Comparison of ENCODE assay signal across 8 mouse cellular contexts in genomic region chr11:102753591-102754324, GRCm38 (mm10). TPM values are rescaled to one million over a fixed set of nuclear protein-coding genes. Genes with fewer than 3 reads are reported as not detected.
DNase-seq lines count a peak whose midpoint lies in the region; ATAC-seq and TF ChIP-seq lines count a peak whose summit lies in the region.

No protein-coding gene starts in this region.

- peak; percentile 29; the same call in 1 of the 2 replicates for ATAC-seq in heart, embryonic 14.5 days (ENCODE audit: insufficient number of reproducible peaks, insufficient read depth, low FRiP score, low read depth)
- peak; percentile 31; the same call in 1 of the 2 replicates for ATAC-seq in embryonic facial prominence, embryonic 12.5 days (ENCODE audit: insufficient number of reproducible peaks, insufficient read depth, low FRiP score, low TSS enrichment)
- 0 out of 2 replicates have a peak, but pooled peaks have one; percentile 20 for ATAC-seq in intestine, embryonic 15.5 days
- ATAC-seq in midbrain, postnatal 0 days (ENCODE audit: low FRiP score), result peak; percentile 56; the same call in 1 of the 2 replicates

- 49% methylated on average over 18 of the region's 18 CpGs for WGBS in heart, embryonic 14.5 days
- WGBS in embryonic facial prominence, embryonic 12.5 days, result 40% methylated on average over 18 of the region's 18 CpGs
- 41% methylated on average over 18 of the region's 18 CpGs for WGBS in intestine, embryonic 15.5 days
- WGBS in midbrain, postnatal 0 days, result 46% methylated on average over 18 of the region's 18 CpGs

- no peak for DNase-seq in heart, adult 9 months (ENCODE audit: low spot score in 2 of 2)
- no peak for DNase-seq in midbrain, postnatal 0 days (ENCODE audit: low spot score)
- DNase-seq in left cerebral cortex, adult 18-20 months (ENCODE audit: low spot score in 2 of 2), result no peak
- DNase-seq in cerebellum, adult 8-10 months, result no peak
- DNase-seq in T-cell, adult 2 months (ENCODE audit: low spot score), result no peak

- 0 out of 2 replicates have a peak, but pooled peaks cover 4% of the 10 kb centered on the region for H3K27me3 ChIP-seq in heart, embryonic 14.5 days (ENCODE audit: control insufficient read depth, insufficient read depth, low read length)
- no peaks in the 10 kb centered on the region for H3K27me3 ChIP-seq in embryonic facial prominence, embryonic 12.5 days
- H3K27me3 ChIP-seq in intestine, embryonic 15.5 days (replicated peaks), result no peaks in the 10 kb centered on the region; the same call in 1 of the 2 replicates
- H3K27me3 ChIP-seq in midbrain, postnatal 0 days (ENCODE audit: insufficient read depth, low read length), result no peaks in the 10 kb centered on the region

- no peak; the same call in 1 of the 2 replicates for TF ChIP-seq CTCF in midbrain, postnatal 0 days (IDR thresholded peaks at IDR 0.05)

- peaks cover 13 to 16% of the 10 kb centered on the region in 2 experiments for H3K4me1 ChIP-seq in heart, embryonic 14.5 days (ENCODE audit: control insufficient read depth in 2 of 2, insufficient read depth in 2 of 2, low read length in 2 of 2)
- H3K4me1 ChIP-seq in embryonic facial prominence, embryonic 12.5 days, result peaks cover 17% of the 10 kb centered on the region
- H3K4me1 ChIP-seq in intestine, embryonic 15.5 days (replicated peaks), result peaks cover 9% of the 10 kb centered on the region
- peaks cover 11% of the 10 kb centered on the region for H3K4me1 ChIP-seq in midbrain, postnatal 0 days (ENCODE audit: insufficient read depth, low read length)

- no peak overlapping the region for H3K27ac ChIP-seq in heart, embryonic 14.5 days (replicated peaks in 1 of 2; ENCODE audit: control insufficient read depth in 1 of 2, insufficient read depth in 1 of 2, low read depth in 2 of 2, low read length in 2 of 2)
- peak overlapping the region; percentile 12; the same call in 1 of the 2 replicates for H3K27ac ChIP-seq in embryonic facial prominence, embryonic 12.5 days
- H3K27ac ChIP-seq in intestine, embryonic 15.5 days, result no peak overlapping the region
- H3K27ac ChIP-seq in midbrain, postnatal 0 days (ENCODE audit: low read depth, low read length), result no peak overlapping the region

- H3K9me3 ChIP-seq in heart, embryonic 14.5 days (ENCODE audit: control insufficient read depth, low read length), result no peaks in the 10 kb centered on the region
- no peaks in the 10 kb centered on the region for H3K9me3 ChIP-seq in embryonic facial prominence, embryonic 12.5 days
- H3K9me3 ChIP-seq in intestine, embryonic 15.5 days, result no peaks in the 10 kb centered on the region
- H3K9me3 ChIP-seq in midbrain, postnatal 0 days (ENCODE audit: low read length), result no peaks in the 10 kb centered on the region

- H3K36me3 ChIP-seq in heart, embryonic 14.5 days (ENCODE audit: control insufficient read depth, insufficient read depth, low read length), result no peaks in the 10 kb centered on the region
- no peaks in the 10 kb centered on the region for H3K36me3 ChIP-seq in embryonic facial prominence, embryonic 12.5 days
- no peaks in the 10 kb centered on the region for H3K36me3 ChIP-seq in intestine, embryonic 15.5 days
- H3K36me3 ChIP-seq in midbrain, postnatal 0 days (ENCODE audit: insufficient read depth, low read length), result no peaks in the 10 kb centered on the region

- H3K4me2 ChIP-seq in heart, embryonic 14.5 days (ENCODE audit: low read length), result peak overlapping the region; percentile 35
- H3K4me2 ChIP-seq in embryonic facial prominence, embryonic 12.5 days (replicated peaks), result peak overlapping the region; percentile 34
- peak overlapping the region; percentile 42 for H3K4me2 ChIP-seq in intestine, embryonic 15.5 days (replicated peaks)
- peak overlapping the region; percentile 36 for H3K4me2 ChIP-seq in midbrain, postnatal 0 days (ENCODE audit: low read depth, low read length, poor library complexity, severe bottlenecking)

- H3K4me3 ChIP-seq in heart, embryonic 14.5 days (ENCODE audit: control insufficient read depth in 1 of 2, insufficient read depth in 1 of 2, low read depth in 1 of 2, low read length in 2 of 2), result no peak overlapping the region
- 0 out of 2 replicates have a peak overlapping the region, but pooled peaks have one; percentile 4 for H3K4me3 ChIP-seq in embryonic facial prominence, embryonic 12.5 days
- no peak overlapping the region for H3K4me3 ChIP-seq in intestine, embryonic 15.5 days (replicated peaks)
- H3K4me3 ChIP-seq in midbrain, postnatal 0 days (ENCODE audit: low read depth, low read length), result no peak overlapping the region

- H3K9ac ChIP-seq in heart, embryonic 14.5 days (ENCODE audit: low read length), result no peak overlapping the region
- no peak overlapping the region for H3K9ac ChIP-seq in embryonic facial prominence, embryonic 12.5 days
- no peak overlapping the region for H3K9ac ChIP-seq in intestine, embryonic 15.5 days
- peak overlapping the region; percentile 14; the same call in 1 of the 2 replicates for H3K9ac ChIP-seq in midbrain, postnatal 0 days (replicated peaks; ENCODE audit: low read length, poor library complexity, severe bottlenecking)

RNA-seq across cellular contexts. Expression of gene Adam11, which starts 7.5 kb away (rescaled TPM):
- 5.9 and 7.3 TPM in 2 replicates for polyA plus RNA-seq in heart, embryonic 14.5 days (2014; fragmentation: Nextera tagmentation; extraction: Ambion mirVana)
- polyA plus RNA-seq in embryonic facial prominence, embryonic 12.5 days (2016; fragmentation: Nextera tagmentation; extraction: Ambion mirVana), result 23.2 and 25.0 TPM in 2 replicates
- polyA plus RNA-seq in intestine, embryonic 15.5 days (2015; fragmentation: Nextera tagmentation; extraction: Ambion mirVana), result 3.9 and 4.6 TPM in 2 replicates
- 43.8 and 46.9 TPM in 2 replicates for total RNA-seq in midbrain, postnatal 0 days (2014; rRNA removed)
- polyA plus RNA-seq in midbrain, postnatal 0 days (2015; fragmentation: Nextera tagmentation; extraction: Ambion mirVana), result 21.5 and 22.3 TPM in 2 replicates
- total RNA-seq in left cerebral cortex, adult 18-20 months (2021), result 100 to 1,000 TPM; 125 to 129 TPM

RNA-seq across cellular contexts. Expression of gene Ccdc43, which starts 56.2 kb away (rescaled TPM):
- 31.9 and 36.1 TPM in 2 replicates for polyA plus RNA-seq in heart, embryonic 14.5 days (2014; fragmentation: Nextera tagmentation; extraction: Ambion mirVana)
- polyA plus RNA-seq in embryonic facial prominence, embryonic 12.5 days (2016; fragmentation: Nextera tagmentation; extraction: Ambion mirVana), result 49.3 and 52.1 TPM in 2 replicates
- polyA plus RNA-seq in intestine, embryonic 15.5 days (2015; fragmentation: Nextera tagmentation; extraction: Ambion mirVana), result 40.0 and 46.7 TPM in 2 replicates
- 23.9 and 31.0 TPM in 2 replicates for total RNA-seq in midbrain, postnatal 0 days (2014; rRNA removed)
- 33.8 and 35.1 TPM in 2 replicates for polyA plus RNA-seq in midbrain, postnatal 0 days (2015; fragmentation: Nextera tagmentation; extraction: Ambion mirVana)
- total RNA-seq in left cerebral cortex, adult 18-20 months (2021), result 10 to 100 TPM; 26.1 to 29.0 TPM
